Mouse (Mus musculus) lung, adult 2 months (tissue): ENCODE measurements around the gene Gna13.

ENCODE experiments used
- CTCF ChIP-seq: fragments of 200-500 bp; IDR thresholded peaks from 2 replicates; pipeline ENCODE4 v1.5.1; 2011; ENCODE audit warnings: mild to moderate bottlenecking, low read length, control low read depth; ENCODE audit not compliant: insufficient read depth
- POLR2A ChIP-seq: fragments of 200-500 bp; IDR thresholded peaks from 2 replicates; pipeline ENCODE4 v1.6.1; 2011; ENCODE audit warnings: low read depth, mild to moderate bottlenecking, control low read depth, low read length, borderline replicate concordance; ENCODE audit errors: extremely low read depth

DNA sequence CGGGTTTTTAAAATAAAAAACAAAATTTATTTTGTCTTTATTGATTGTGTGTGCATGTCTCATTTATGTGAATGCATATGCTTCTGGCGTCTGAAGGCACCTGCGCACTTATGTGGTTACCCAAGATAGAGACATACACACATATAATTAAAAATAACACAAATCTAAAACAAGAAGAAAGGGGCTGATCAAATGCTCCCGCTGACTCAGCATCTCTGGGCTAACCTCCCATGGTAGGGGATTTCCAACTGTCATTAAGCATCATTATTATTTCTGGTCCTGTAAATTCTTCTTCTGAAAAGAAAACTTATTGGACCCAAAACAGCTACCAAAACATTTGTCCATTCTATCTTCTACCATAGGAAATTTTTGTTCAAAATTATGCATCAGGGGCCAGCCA is 27.9 kb upstream of the Gna13 start:
- TF ChIP-seq POLR2A: no peak
- no peak for TF ChIP-seq CTCF
